ENCODE assay signal across 15 mouse cellular contexts in the genomic region with DNA sequence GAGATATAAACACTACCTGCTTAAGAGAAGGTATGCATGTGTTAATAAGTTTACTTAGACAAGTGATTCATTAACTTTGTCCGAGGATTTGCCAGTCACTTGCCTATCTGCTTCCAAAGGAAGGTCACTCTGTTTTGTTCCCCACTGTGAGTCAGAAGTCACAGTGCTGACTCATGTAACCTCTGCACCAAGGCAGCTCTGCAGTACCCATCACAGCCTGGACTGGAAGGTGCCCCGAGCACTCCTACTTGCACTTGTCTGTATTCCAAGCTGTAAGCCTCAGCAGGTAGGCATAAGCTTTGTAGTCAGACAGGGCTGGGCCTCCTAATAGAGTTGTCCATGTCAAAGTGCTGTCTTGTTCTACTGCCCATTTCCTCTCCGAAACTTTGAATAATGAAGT.
A peak's percentile ranks its signal among the peaks of the same experiment; 100 is the strongest.
DNase-seq lines count a peak whose midpoint lies in the region; ATAC-seq lines count a peak whose summit lies in the region.
"Had no signal": no experiment of that assay in that cellular context is flagged by ENCODE, and none has a peak within 500 bp of the region (broad histone marks: within the 10 kb centered on the region; RNA-seq: fewer than 3 reads in every experiment).

No protein-coding gene starts in this region.

- H3K27me3 ChIP-seq in stomach, embryonic 15.5 days (replicated peaks), result no peaks in the 10 kb centered on the region
- no peaks in the 10 kb centered on the region for H3K27me3 ChIP-seq in forebrain, embryonic 13.5 days
- H3K27me3 ChIP-seq: neural tube, embryonic 15.5 days had no signal

- no peak overlapping the region for H3K4me3 ChIP-seq in stomach, embryonic 15.5 days (replicated peaks)
- no peak overlapping the region for H3K4me3 ChIP-seq in forebrain, embryonic 13.5 days
- H3K4me3 ChIP-seq: left cerebral cortex, adult 2 months; limb, embryonic 13.5 days; neural tube, embryonic 15.5 days had no signal

- no peak overlapping the region for H3K4me2 ChIP-seq in stomach, embryonic 15.5 days
- no peak overlapping the region for H3K4me2 ChIP-seq in forebrain, embryonic 13.5 days
- H3K4me2 ChIP-seq: limb, embryonic 13.5 days; neural tube, embryonic 15.5 days had no signal

- no peaks in the 10 kb centered on the region for H3K4me1 ChIP-seq in stomach, embryonic 15.5 days
- H3K4me1 ChIP-seq in forebrain, embryonic 13.5 days, result no peaks in the 10 kb centered on the region
- H3K4me1 ChIP-seq: limb, embryonic 13.5 days; neural tube, embryonic 15.5 days had no signal

- H3K9ac ChIP-seq in stomach, embryonic 15.5 days, result no peak overlapping the region
- no peak overlapping the region for H3K9ac ChIP-seq in forebrain, embryonic 13.5 days
- H3K9ac ChIP-seq: limb, embryonic 13.5 days; neural tube, embryonic 15.5 days had no signal

- H3K27ac ChIP-seq in stomach, embryonic 15.5 days, result no peak overlapping the region
- H3K27ac ChIP-seq in forebrain, embryonic 13.5 days, result no peak overlapping the region
- H3K27ac ChIP-seq: left cerebral cortex, adult 2 months; limb, embryonic 13.5 days; neural tube, embryonic 15.5 days had no signal

- H3K36me3 ChIP-seq in stomach, embryonic 15.5 days, result no peaks in the 10 kb centered on the region
- no peaks in the 10 kb centered on the region for H3K36me3 ChIP-seq in forebrain, embryonic 13.5 days (ENCODE audit: poor library complexity, severe bottlenecking)
- H3K36me3 ChIP-seq: limb, embryonic 13.5 days; neural tube, embryonic 15.5 days had no signal

- 49% methylated on average over 3 of the region's 3 CpGs for WGBS in stomach, embryonic 15.5 days
- WGBS in forebrain, embryonic 13.5 days, result 78% methylated on average over 3 of the region's 3 CpGs

- H3K9me3 ChIP-seq in stomach, embryonic 15.5 days, result no peaks in the 10 kb centered on the region
- no peaks in the 10 kb centered on the region for H3K9me3 ChIP-seq in forebrain, embryonic 13.5 days (replicated peaks)
- H3K9me3 ChIP-seq: limb, embryonic 13.5 days; neural tube, embryonic 15.5 days had no signal

- peak; percentile 77; the same call in 1 of the 2 replicates for ATAC-seq in stomach, embryonic 15.5 days (ENCODE audit: insufficient read depth, low FRiP score, low read depth)
- no peak for ATAC-seq in forebrain, embryonic 13.5 days

- DNase-seq in kidney, adult 11 months, result peak; percentile 62
- no peak for DNase-seq in kidney, adult 18-20 months
- DNase-seq in adrenal gland, postnatal 36 days, result peak; percentile 67 to 72
- peak; percentile 71 for DNase-seq in kidney, adult 9 months
- DNase-seq in ovary, postnatal 36 days (ENCODE audit: low spot score), result no peak
- DNase-seq in thymus, postnatal 10 days (ENCODE audit: low spot score in 2 of 2), result no peak
- DNase-seq: B cell, adult 2 months; cerebellum, adult 9-11 months; right cerebral cortex, postnatal 25 days; thymus, postnatal 36 days had no signal

Comparison
In these comparisons a context has a peak if more than half of its experiments do, and no peak if none do; other contexts are left out.
1. DNase-seq: peak in kidney, adult 11 months (single experiment), adrenal gland, postnatal 36 days (2 of 2) and kidney, adult 9 months (single experiment); none in kidney, adult 18-20 months (single experiment), ovary, postnatal 36 days (single experiment) and thymus, postnatal 10 days (0 of 2).